Mouse (Mus musculus): ENCODE data around the gene Xrra1.

DNA sequence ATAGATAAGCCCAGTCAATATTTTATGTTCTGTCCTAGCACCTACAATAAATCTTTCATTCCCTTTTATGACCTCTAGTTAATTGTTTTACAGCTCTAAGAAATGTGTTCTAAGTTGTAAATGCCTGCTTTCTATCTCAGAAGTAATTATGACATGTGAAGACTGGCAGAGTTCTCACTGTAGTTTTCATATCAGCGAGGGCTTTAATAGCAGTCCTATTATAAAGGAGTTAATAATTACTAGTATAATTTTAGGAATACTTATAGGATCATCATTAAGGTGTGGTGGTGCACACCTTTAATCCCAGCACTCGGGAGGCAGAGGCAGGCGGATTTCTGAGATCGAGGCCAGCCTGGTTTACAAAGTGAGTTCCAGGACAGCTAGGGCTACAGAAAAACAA, 47.3 kb upstream of the Xrra1 start:
- TF ChIP-seq POLR2A (IDR thresholded peaks at IDR 0.05; ENCODE audit: control insufficient read depth, low read depth, low read length) (no peak), CTCF (IDR thresholded peaks at IDR 0.05; ENCODE audit: control insufficient read depth, insufficient read depth, insufficient replicate concordance, low read depth, low read length) (no peak)
